Mouse (Mus musculus): Measurements from ENCODE around the gene Lyzl4. TPM values are rescaled to one million over a fixed set of nuclear protein-coding genes. Genes with fewer than 3 reads are reported as not detected.
A peak's percentile ranks its signal among the peaks of the same experiment; 100 is the strongest.

Gene Lyzl4
- total RNA-seq, 2 experiments from 2014 or later, result not detected

DNA sequence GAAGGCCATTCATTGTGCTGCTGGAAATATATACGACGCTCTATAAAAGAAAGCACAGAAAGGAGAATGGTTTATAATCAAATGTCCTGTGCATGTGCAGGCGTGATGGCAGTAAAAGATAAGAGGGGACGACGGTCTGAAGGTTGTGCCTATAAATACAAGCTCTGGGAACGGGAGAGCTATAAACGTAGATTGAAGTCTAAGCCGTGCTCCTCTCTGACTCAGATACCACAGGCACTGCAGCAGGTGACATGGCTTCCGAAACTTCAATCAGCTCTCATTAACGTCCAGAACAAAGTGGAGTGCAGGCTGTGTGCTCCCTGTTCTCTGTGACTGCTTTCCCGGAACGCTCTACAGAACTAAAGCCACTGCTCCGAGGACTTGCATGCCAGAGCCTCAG is 15.2 kb upstream of the Lyzl4 start:
- no peak for ATAC-seq (replicated peaks; ENCODE audit: low FRiP score, low TSS enrichment, poor library complexity, severe bottlenecking)

DNA sequence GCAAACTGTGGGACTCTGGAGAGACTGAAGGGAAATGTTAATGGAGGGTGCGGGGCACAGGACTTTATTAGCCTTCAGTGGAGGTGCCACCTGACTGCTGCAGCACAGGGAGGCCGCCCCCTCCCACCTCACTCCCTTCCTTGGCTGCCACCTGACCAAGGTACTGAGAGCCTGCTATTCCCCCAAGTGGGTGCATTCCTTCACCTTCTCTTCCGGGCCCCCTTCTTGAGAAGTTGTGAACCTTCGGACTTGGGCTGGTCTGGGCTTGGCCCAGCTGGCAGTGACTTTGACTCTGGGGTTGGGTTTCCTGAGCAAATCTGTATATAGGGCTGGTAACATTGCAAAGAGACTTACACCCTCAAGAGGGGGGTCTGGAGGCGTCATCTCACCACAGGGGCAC is 14.4 kb upstream of the Lyzl4 start:
- ATAC-seq (replicated peaks; ENCODE audit: low FRiP score, low TSS enrichment, poor library complexity, severe bottlenecking), result no peak

DNA sequence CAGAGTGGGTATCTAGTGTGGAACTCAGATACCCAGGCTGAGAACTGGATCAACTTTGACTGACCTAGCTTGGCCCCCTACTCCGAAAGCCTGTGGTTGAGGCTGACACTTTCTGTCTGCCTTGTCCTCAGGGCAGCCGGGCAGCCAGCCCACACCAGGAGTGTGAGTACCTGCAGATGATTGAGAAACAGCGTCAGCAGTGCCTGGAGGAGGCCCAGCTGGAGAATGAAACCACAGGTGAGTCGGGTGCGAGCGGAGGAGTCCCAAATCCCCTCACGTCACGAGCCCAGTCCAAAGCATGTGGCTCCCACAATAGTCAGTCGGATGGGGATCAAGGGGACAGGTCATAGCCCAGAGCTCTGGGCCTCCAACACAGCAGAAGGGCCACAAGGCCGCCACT is 11.8 kb upstream of the Lyzl4 start:
- no peak for ATAC-seq (replicated peaks; ENCODE audit: low FRiP score, low TSS enrichment, poor library complexity, severe bottlenecking)

DNA sequence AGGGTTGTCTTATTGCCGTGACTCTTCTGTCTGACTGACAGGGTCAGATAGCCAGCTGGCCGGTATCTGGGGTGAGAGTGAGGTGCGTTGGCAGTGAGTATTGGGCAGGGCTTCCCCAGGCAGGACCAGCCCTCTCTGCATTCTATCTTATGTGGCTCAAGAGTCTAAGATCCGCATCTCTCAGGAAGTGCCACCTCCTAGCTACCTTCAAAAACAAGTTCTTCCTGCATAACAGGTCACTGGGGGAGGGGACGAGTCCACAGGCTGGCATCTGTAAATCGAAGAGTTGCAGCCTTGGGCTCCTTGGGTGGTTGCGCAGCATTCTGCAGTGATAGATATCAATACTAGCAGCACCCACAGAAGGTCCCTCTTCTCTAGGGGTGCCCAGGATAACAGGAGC is 5.1 kb upstream of the Lyzl4 start:
- ATAC-seq (replicated peaks; ENCODE audit: low FRiP score, low TSS enrichment, poor library complexity, severe bottlenecking), result no peak

DNA sequence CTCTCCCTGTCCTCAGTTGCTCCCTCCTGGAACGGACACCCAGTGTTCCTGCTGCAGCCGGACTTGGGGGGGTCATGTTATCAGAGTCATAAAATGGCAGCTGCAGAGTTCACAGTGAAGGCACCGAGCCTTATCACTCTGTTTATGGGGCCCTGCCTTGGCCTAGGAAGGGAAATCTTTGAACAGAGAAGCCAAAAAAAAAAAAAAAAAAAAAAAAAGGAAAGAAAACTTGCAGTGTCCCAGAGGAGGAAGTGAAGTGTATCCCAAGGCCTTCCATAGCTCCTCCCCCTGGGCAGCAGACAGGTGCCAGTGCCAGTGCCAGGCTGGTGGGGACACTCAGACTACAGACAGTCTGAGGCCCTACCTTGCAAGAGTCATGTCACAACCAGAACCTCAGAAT is 3.0 kb upstream of the Lyzl4 start:
- no peak for ATAC-seq (replicated peaks; ENCODE audit: low FRiP score, low TSS enrichment, poor library complexity, severe bottlenecking)

DNA sequence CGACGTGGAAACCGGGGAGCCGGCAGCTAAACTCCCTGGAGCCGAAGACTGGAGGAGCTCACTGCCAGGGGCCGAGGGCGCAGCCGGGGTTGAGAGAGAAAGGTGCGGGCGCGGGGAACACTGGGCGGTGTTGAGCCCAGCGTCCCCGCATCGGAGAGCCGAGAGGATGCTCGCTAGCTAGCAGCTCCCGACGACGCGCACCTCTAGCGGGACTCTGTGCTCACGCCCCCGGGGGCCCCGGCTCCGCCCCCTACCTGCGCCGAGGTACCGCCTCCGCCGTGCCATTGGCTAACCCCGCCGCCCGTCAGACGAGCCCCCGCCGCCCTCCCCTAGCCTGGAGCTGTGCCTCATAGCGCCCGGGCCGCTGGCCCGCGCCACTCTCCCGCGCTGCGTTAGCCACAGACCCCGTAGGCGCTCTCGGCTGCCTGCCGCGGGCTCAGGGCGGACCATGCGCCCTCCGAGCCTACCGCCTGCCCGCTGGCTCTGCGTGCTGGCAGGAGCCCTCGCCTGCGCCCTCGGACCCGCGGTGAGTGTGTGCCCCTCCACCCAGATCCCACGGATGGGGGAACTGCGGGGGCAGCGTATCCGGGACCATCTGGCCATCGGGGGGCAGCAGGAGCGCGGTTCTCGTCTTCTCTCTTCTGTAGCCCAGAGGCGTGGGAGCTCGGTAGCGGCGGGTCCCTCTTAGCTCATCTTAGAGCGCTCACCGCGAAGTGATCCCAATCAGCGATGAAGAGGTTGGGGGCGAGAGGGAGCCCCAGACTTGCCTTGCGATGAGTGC is 695 bp upstream of the Lyzl4 start, which contains the start of gene Vipr1:
TSS of gene Vipr1 (plus strand) at position 316 of the 781 bp plus-strand sequence.
- peak; percentile 48 for ATAC-seq (replicated peaks; ENCODE audit: low FRiP score, low TSS enrichment, poor library complexity, severe bottlenecking)

DNA sequence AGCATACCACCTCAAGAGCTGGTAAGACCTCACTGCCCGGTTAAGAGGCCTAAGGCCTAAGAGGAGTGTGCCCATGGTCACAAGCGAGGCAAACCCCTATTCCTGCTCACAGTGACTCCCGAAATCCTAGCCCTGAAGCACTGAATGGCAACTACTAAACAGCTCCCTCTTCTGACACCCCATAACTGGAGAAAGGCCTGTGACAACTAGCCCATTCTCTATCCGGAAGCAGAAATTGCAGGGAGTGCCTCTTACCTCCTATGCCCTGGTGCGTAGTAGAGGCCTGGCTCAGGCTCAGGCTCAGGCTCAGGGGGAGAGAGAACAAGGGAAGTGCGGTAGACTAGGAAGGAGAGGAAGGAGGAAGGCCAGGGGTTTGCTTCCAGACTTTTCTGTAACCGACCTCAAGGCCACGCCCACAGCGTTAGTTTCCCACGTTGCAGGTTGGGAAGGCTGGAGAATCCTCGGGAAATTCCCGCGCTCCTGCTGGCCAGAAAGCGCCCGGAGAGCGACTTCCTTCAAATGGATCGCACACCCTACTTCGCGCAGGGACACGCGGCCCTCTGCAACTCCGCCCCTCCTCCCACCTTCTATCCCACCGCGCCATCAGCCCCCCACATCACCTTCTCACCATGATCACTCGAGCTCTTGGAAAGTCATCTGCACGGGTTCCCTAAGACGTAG is 521 bp downstream of the Lyzl4 start:
- ATAC-seq (replicated peaks; ENCODE audit: low FRiP score, low TSS enrichment, poor library complexity, severe bottlenecking), result no peak

DNA sequence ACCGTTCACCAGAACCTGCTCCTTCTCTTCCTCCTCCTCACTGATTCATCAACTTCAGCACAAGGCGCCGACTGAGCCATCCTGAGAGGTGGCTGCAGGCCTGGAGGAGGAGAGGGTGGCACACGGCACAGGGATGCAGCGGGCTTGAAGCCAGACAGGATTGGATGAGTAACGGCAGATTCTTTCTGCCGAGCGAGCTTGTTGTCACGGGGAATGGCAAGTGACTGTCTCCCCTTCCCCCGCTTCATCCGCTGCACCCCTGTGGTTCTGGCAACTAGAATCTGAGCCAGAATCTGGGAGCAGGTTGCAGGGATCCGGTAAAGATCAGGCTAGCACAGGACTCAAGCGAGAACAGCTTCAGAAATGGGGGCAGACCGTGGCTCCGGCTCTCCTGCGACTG is 2.1 kb downstream of the Lyzl4 start:
- ATAC-seq (replicated peaks; ENCODE audit: low FRiP score, low TSS enrichment, poor library complexity, severe bottlenecking), result no peak

DNA sequence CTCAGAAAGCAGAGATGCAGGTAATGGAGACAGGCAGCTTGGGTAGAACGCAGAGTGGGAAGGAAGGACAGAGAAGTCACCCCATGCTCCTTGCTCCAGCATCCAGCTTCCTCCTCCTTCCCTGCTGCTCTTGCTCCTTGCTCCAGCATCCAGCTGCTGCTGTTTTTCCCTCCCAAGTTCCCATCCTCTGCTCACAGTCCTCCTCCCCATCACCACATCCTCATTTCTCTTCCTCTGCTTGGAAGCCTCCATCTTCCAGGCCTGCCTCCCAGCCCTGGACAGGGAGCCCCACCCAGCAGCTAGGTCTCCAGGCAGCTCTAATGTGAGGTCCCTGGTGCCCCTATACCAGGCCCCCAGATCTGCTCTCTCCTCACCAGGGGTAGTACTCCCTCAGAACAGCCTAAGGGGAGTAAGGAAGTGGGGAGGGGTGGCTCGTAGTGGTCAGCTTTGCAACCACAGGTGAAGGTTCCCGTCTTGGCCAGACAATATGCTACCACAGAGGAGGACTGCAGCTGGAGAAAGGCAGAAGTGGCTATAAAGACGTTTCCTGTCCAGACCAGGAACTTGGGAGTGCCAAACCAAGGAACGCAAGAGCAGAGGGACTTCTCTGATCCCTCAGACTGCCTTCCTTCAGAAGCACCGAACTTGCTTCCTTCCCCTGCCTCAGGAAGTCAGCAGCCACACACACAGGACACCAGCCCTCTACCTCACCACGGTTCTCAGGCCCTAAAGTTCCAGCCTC is 5.9 kb downstream of the Lyzl4 start:
- no peak for ATAC-seq (replicated peaks; ENCODE audit: low FRiP score, low TSS enrichment, poor library complexity, severe bottlenecking)

DNA sequence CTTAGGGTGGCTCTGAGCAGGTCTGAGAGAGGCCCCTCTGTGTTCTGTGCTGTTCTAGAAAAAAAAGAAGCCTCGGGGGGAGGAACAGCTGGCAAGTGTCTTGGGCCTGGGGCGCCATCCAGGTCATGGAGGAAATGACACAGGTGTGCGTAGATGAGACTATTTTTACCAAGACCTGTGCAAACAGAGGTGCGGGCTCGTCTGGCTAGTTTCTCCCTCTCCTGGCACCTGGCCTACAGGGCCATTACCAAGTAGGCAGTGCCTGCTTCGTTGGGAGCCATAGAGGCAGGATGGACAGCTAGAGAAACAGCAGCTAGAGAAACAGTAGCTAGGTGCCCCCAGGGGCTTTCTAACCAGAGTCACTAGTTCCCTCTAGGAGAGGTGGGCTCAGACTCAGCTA is 8.6 kb downstream of the Lyzl4 start:
- ATAC-seq (replicated peaks; ENCODE audit: low FRiP score, low TSS enrichment, poor library complexity, severe bottlenecking), result no peak

DNA sequence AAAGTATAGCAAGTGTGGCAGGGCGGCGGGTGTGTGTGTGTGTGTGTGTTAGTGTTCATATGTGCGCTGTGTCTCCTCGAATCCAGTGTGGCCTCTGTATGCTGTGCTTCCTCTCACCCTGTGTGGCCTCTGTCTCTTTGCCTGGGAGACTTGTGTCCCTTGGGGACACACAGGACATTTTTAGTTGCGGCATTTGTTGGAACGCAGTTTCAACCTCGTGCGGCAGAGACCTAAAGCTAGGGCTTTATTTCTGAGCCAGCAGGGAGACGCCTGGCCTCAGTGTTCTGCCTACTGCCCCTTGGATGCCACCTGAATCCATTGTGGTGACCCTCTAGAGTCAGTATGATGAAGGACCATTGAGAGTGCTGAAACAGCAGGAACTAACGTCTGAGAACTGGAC is 9.0 kb downstream of the Lyzl4 start:
- ATAC-seq (replicated peaks; ENCODE audit: low FRiP score, low TSS enrichment, poor library complexity, severe bottlenecking), result no peak

DNA sequence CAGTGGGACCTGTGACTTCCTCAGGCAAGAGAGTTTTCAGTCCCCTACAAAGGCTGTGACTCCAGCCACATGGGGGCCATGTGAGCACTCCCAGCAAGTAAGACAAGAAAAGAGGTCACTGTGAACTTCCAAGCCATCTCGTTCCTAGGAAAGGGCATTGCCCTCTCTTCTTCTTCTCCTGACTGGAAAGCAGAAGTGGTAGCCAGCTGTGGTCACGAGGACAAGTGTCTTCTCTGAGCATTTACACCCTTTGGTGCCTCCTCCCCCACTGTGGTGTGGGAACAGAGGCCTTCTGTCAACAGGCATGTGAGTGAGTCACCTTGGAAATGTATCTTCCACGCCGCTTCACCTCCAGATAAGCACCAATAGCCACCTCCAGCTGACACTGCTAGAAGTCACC is 9.9 kb downstream of the Lyzl4 start:
- ATAC-seq (replicated peaks; ENCODE audit: low FRiP score, low TSS enrichment, poor library complexity, severe bottlenecking), result no peak

DNA sequence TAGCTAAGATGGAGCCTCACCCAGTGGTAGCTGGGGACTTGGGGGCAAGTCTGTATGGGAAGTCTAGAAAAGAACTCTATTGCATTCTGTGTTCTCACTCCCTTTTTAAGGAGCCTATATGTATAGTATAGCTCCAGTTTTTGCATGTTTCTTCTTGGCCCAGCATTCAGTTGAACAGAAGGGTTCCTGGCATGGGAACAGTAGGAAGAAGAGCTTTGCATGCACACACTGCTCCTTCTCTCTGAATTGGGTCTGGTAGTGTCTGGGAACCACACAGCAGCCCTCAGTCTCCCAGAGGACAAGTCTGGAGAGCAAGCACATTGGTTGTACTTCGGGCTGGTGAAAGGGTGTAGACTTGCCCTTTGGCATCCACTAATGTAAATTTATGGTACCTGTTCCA is 11.3 kb downstream of the Lyzl4 start:
- ATAC-seq (replicated peaks; ENCODE audit: low FRiP score, low TSS enrichment, poor library complexity, severe bottlenecking), result no peak

DNA sequence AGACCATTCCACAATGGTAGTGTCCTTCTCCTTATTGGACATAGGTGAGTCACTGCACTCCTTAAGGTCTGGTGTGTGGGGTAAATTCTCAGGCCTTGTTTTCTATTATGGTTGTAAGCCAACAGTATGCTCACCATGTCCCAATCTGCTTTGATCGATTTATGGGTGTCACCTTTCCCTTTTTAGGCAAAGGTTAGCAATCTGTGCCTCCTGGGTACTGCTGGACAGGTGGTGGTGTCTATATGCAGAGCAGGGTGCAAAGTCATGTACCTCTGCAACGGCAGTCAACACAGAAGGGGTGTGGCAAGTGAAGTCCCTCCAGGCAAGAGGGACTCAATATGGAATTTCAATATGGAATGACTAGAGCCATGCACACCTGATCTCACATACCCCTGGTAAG is 17.0 kb downstream of the Lyzl4 start:
- no peak for ATAC-seq (replicated peaks; ENCODE audit: low FRiP score, low TSS enrichment, poor library complexity, severe bottlenecking)

DNA sequence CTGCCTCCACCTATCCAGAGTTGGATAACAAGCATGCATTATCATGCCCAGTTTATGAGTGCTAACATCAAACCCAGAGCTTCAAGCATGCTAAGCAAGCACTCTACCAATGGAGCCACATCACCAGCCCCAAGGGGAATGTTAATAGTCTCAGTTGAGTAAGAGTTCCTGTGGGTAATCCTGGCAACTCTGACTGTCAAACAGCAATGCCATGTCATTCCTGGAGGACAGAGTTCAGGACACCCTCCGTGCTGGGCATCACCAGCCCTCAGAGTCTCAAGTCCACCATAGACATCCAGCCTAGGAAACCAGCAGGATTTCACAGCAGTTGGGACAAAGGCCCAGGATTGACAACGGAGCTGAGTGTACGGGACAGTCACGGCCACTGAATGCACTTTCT is 18.7 kb downstream of the Lyzl4 start:
- no peak for ATAC-seq (replicated peaks; ENCODE audit: low FRiP score, low TSS enrichment, poor library complexity, severe bottlenecking)

DNA sequence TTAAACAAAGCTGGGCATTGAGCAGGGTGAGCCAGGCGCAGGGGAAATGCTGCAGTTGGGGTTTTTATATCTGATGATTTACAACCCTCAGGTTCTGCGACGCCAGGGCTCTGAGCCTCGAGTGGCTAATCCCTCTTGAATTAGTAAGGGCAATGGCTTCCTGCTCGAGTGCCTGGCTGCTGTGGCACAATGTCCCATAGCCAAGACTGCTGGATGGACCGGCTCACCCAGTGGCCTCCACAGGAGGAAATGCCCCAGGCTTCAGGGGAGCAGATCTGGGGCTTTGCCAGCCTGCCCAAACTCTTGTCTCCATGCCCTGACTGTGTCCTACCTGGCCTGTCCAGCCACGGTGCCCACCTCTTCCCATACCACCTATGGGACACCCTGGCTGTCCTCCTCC is 22.5 kb downstream of the Lyzl4 start:
- ATAC-seq (replicated peaks; ENCODE audit: low FRiP score, low TSS enrichment, poor library complexity, severe bottlenecking), result no peak

DNA sequence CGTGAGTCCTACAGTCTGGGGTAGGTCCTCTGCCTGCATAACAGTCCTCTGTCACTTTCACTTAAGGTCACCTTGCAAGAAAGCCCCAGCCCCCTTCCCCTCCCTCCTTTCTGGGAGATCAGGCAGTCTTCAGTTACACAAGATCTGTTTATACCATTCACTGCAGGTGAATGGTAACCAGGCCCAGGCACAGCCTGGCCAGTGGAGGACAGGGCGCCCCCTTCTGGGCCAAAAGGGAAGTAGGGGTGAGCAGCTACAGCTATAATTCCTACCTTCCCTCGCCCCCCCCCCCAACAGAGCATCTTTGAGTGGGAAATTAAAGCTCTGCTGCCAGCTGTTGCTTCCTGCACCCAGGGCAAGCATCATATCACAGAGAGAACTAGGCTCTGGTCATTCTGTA is 25.4 kb downstream of the Lyzl4 start:
- peak; percentile 48; the same call in 1 of the 2 replicates for ATAC-seq (replicated peaks; ENCODE audit: low FRiP score, low TSS enrichment, poor library complexity, severe bottlenecking)

DNA sequence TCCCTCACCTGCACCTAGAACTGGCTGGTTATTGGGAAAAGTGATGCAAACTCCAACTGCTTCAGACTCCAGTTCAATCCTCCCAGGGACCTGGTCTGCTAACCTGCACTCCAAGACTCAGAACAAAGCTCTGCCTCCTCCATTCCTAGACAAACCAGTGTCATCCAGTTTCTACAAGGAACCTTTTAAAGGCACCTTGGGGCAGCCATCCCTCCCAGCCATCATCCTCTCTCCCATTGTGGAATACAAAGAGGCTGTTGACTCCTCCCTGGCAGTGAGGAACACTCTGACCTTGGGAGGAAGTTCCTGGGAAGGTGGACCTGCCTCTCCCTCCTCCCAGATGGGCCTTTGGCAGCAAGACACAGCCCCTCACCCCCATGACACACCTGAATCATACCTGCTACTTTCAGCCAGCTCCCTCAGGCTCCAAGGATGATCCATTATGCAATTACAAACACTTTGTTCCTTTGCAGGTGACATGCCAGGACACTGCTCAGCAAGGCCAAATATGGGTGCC is 27.6 kb downstream of the Lyzl4 start:
- ATAC-seq (replicated peaks; ENCODE audit: low FRiP score, low TSS enrichment, poor library complexity, severe bottlenecking), result no peak

DNA sequence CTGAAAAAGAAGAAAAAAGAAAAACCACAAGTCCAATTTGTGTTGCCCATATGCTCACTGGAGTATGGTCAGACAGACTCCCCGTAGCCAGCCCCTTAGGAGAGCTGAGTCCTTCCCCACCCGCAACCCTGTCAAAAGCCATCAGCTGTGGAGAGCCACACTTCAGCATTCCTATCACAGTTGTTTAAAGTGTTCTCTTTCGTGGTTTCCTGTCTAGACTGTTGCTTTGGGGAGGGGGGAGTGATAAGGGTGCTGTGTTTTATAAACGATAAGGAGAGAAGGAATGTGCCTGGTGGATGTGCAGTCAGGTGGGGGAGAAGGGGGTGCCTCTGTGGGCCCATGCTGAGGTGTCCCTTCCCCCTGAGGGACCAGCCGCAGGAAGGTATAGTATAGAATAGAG is 28.7 kb downstream of the Lyzl4 start:
- ATAC-seq (replicated peaks; ENCODE audit: low FRiP score, low TSS enrichment, poor library complexity, severe bottlenecking), result no peak

DNA sequence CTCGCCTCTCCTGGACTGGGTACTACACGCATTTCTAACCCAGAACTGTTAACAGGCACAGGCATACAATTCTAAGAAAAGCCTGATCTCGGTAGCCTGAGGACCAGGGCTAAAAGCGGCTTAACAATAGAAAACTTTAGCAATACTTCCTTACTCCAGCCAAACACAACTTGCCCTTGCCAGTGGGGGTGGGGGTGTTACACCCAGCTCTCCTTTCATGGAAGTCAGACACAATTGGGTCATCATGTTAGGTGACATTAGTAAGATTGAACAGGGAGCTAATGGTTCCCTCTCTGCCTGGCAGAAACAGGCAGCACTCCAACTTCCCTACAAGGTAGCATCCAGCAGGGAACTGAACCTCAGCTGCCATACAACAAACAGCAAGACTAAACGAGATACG is 32.5 kb downstream of the Lyzl4 start:
- ATAC-seq (replicated peaks; ENCODE audit: low FRiP score, low TSS enrichment, poor library complexity, severe bottlenecking), result no peak

Measured in megakaryocyte-erythroid progenitor cell, adult 5-6 weeks (primary cell).